Mouse (Mus musculus) right cerebral cortex, adult 2 months (tissue): ENCODE measurements at regions not wholly inside any gene's neighbourhood (a gene's known extent, or its start where the extent isn't known, plus 50 kb on each side); places are given as distances from the start of the nearest gene placed in this dataset.
A peak's percentile ranks its signal among the peaks of the same experiment; 100 is the strongest.

Experiments
- DNase-seq, 2 experiments: peaks; one replicate each; pipeline ENCODE4 v3.0.0; 2021 to 2022; ENCODE audit warnings: low spot score in 2 of 2

GRCm38 (mm10) chr4:56070664-56071334, 538.5 kb upstream of the Klf4 start:
- DNase-seq = peak; percentile 31 to 38

GRCm38 (mm10) chr4:56068859-56069258, 536.6 kb upstream of the Klf4 start:
- no peak for DNase-seq

GRCm38 (mm10) chr4:56064657-56065056, 532.4 kb upstream of the Klf4 start:
- DNase-seq = no peak

- no peak for DNase-seq
Measured at GRCm38 (mm10) chr4:56051792-56052380, 519.6 kb upstream of the Klf4 start.

GRCm38 (mm10) chr4:56039327-56039726, 507.1 kb upstream of the Klf4 start:
- DNase-seq = no peak

GRCm38 (mm10) chr4:56036334-56036733, 504.1 kb upstream of the Klf4 start:
- no peak for DNase-seq

- no peak for DNase-seq
Measured at GRCm38 (mm10) chr4:56035543-56035942, 503.3 kb upstream of the Klf4 start.

- no peak for DNase-seq
Measured at GRCm38 (mm10) chr4:56028441-56028840, 496.2 kb upstream of the Klf4 start.

- no peak for DNase-seq
Measured at GRCm38 (mm10) chr4:56027258-56027657, 495.0 kb upstream of the Klf4 start.

GRCm38 (mm10) chr4:56024478-56024877, 492.2 kb upstream of the Klf4 start:
- no peak for DNase-seq

GRCm38 (mm10) chr4:56018212-56018611, 485.9 kb upstream of the Klf4 start:
- DNase-seq = no peak

GRCm38 (mm10) chr4:56015481-56015880, 483.2 kb upstream of the Klf4 start:
- DNase-seq = no peak

GRCm38 (mm10) chr4:56008287-56008686, 476.0 kb upstream of the Klf4 start:
- no peak for DNase-seq

- no peak for DNase-seq
Measured at GRCm38 (mm10) chr4:56004227-56004626, 472.0 kb upstream of the Klf4 start.

- peak; percentile 19 to 21 for DNase-seq
Measured at GRCm38 (mm10) chr4:56001312-56001731, 469.1 kb upstream of the Klf4 start.

GRCm38 (mm10) chr4:55984026-55984425, 451.8 kb upstream of the Klf4 start:
- no peak for DNase-seq

- DNase-seq = no peak
Measured at GRCm38 (mm10) chr4:55978539-55978938, 446.3 kb upstream of the Klf4 start.

- DNase-seq = no peak
Measured at GRCm38 (mm10) chr4:55976265-55976664, 444.0 kb upstream of the Klf4 start.

- DNase-seq = no peak
Measured at GRCm38 (mm10) chr4:55973706-55974105, 441.4 kb upstream of the Klf4 start.

GRCm38 (mm10) chr4:55972235-55972819, 440.1 kb upstream of the Klf4 start:
- DNase-seq = peak; percentile 13 to 17

GRCm38 (mm10) chr4:55960063-55960462, 427.8 kb upstream of the Klf4 start:
- no peak for DNase-seq

GRCm38 (mm10) chr4:55953701-55954100, 421.4 kb upstream of the Klf4 start:
- no peak for DNase-seq

GRCm38 (mm10) chr4:55952220-55952619, 420.0 kb upstream of the Klf4 start:
- no peak for DNase-seq
